Mouse (Mus musculus) hindbrain, embryonic 16.5 days (tissue): ENCODE measurements around the gene Hist1h1b. TPM values are rescaled to one million over a fixed set of nuclear protein-coding genes. Genes with fewer than 3 reads are reported as not detected.

Source experiments
- ATAC-seq: fragments of 200-750 bp; cut with Nextera tagmentation; 2 replicates; pipeline ENCODE4 v1.8.0; 2017; ENCODE audit warnings: moderate TSS enrichment, moderate library complexity
- H3K27ac ChIP-seq: fragments of 300-500 bp; sonication (generic); 2 replicates; pipeline ENCODE4 v1.5.1; 2014; ENCODE audit warnings: low read depth, mild to moderate bottlenecking, control low read depth, low read length, moderate library complexity
- H3K27me3 ChIP-seq: fragments of 300-500 bp; sonication (generic); replicated peaks from 2 replicates; pipeline ENCODE4 v1.6.1; 2014; ENCODE audit warnings: low read length; ENCODE audit not compliant: control insufficient read depth, insufficient read depth
- H3K36me3 ChIP-seq: fragments of 300-500 bp; sonication (generic); 2 replicates; pipeline ENCODE4 v1.6.1; 2014; ENCODE audit warnings: mild to moderate bottlenecking, low read length, moderate library complexity, mixed read lengths; ENCODE audit not compliant: control insufficient read depth, insufficient read depth
- H3K4me1 ChIP-seq: fragments of 300-500 bp; sonication (generic); 2 replicates; pipeline ENCODE4 v1.6.1; 2014; ENCODE audit warnings: low read depth, low read length; ENCODE audit not compliant: control insufficient read depth, insufficient read depth
- H3K4me2 ChIP-seq: fragments of 300-500 bp; sonication (generic); 2 replicates; pipeline ENCODE4 v1.6.1; 2014; ENCODE audit warnings: mild to moderate bottlenecking, low read length, control low read depth, moderate library complexity
- H3K4me3 ChIP-seq: fragments of 300-500 bp; sonication (generic); 2 replicates; pipeline ENCODE4 v1.5.1; 2014; ENCODE audit warnings: mild to moderate bottlenecking, low read length, control low read depth, moderate library complexity
- H3K9ac ChIP-seq: fragments of 300-500 bp; sonication (generic); 2 replicates; pipeline ENCODE4 v1.6.1; 2014; ENCODE audit warnings: low read depth, mild to moderate bottlenecking, control low read depth, low read length, moderate library complexity
- H3K9me3 ChIP-seq: fragments of 300-500 bp; sonication (generic); 2 replicates; pipeline ENCODE4 v1.6.1; 2014; ENCODE audit warnings: mild to moderate bottlenecking, low read length, moderate library complexity; ENCODE audit not compliant: control insufficient read depth
- WGBS: fragments of 180-500 bp; shearing (Covaris S2); extraction: QIAGEN DNeasy Blood & Tissue Kit; methylation state at CpG from one replicate; pipeline ENCODE4 v1.1.7; 2014; 5-methylcytosine and 5-hydroxymethylcytosine counted together
- microRNA-seq: library from miRNA; unstranded; fragments of <30 nt; microRNA quantifications from one replicate; pipeline ENCODE4, GENCODE M21; 2017
- polyA plus RNA-seq: library from polyadenylated mRNA; unstranded; fragments of >200 nt; fragmentation: Nextera tagmentation; extraction: Ambion mirVana; gene quantifications from 2 replicates; pipeline ENCODE4 v1.2.1, GENCODE M21; 2015

The Hist1h1b gene
- polyA plus RNA-seq, 1 experiment from 2014 or later = 2.7 TPM

- Histone ChIP-seq H3K27ac (peak overlapping the region; percentile 93), H3K27me3 (no peaks in the 10 kb centered on the region), H3K36me3 (no peaks in the 10 kb centered on the region), H3K4me3 (peak overlapping the region; percentile 51), H3K9me3 (no peaks in the 10 kb centered on the region), H3K4me1 (peaks cover 10% of the 10 kb centered on the region), H3K4me2 (peak overlapping the region; percentile 85), H3K9ac (peak overlapping the region; percentile 64)
- ATAC-seq = peak; percentile 82
- under 1% methylated on average over 21 of the region's 21 CpGs for WGBS
These were observed 46.2 kb downstream of the Hist1h1b start for GRCm38 (mm10) chr13:21734010-21734905.

- no peaks in the 10 kb centered on the region for H3K36me3 ChIP-seq
- peak overlapping the region; percentile 93 for H3K27ac ChIP-seq
- H3K4me3 ChIP-seq = no peak overlapping the region
- peak; percentile 18 for ATAC-seq
- H3K9ac ChIP-seq = peak overlapping the region; percentile 64; the same call in 1 of the 2 replicates
- H3K4me1 ChIP-seq = peaks cover 10% of the 10 kb centered on the region
- no peak overlapping the region; the same call in 1 of the 2 replicates for H3K4me2 ChIP-seq
- H3K9me3 ChIP-seq = no peaks in the 10 kb centered on the region
- no peaks in the 10 kb centered on the region for H3K27me3 ChIP-seq
- 70% methylated on average over 5 of the region's 5 CpGs for WGBS
These were observed 47.0 kb downstream of the Hist1h1b start for GRCm38 (mm10) chr13:21733466-21733865.

Small RNA genes lying within 50 kb of the gene (microRNA-seq; reads per million reads assigned to microRNA genes)
- gene Gm19658 (not detected), gene Gm44346 (not detected), gene Gm44454 (not detected)

Other genes with a start within 250 kb of the Hist1h1b start
- gene Zkscan8, start 249.5 kb downstream of the Hist1h1b start, polyA plus RNA-seq = 4.3 and 4.4 TPM in 2 replicates
- 0.11 and 0.13 TPM in 2 replicates for gene Olfr1366, start 237.8 kb downstream of the Hist1h1b start, polyA plus RNA-seq
- gene Olfr1535, start 220.7 kb downstream of the Hist1h1b start, polyA plus RNA-seq = 0.05 and 0.09 TPM in 2 replicates
- gene Olfr1364, start 198.9 kb downstream of the Hist1h1b start, polyA plus RNA-seq = not detected in 2 replicates
- not detected in 2 replicates for gene Olfr1362, start 166.6 kb downstream of the Hist1h1b start, polyA plus RNA-seq
- gene Olfr11, start 138.1 kb downstream of the Hist1h1b start, polyA plus RNA-seq = 0.05 TPM in 1 of 2 replicates, not detected in the other
- not detected in 2 replicates for gene Olfr1361, start 117.2 kb downstream of the Hist1h1b start, polyA plus RNA-seq
- gene Olfr1360, start 103.2 kb downstream of the Hist1h1b start, polyA plus RNA-seq = not detected in 2 replicates
- gene Olfr1359, start 82.5 kb downstream of the Hist1h1b start, polyA plus RNA-seq = not detected in 2 replicates
- gene Hist1h2bl, start 64.5 kb downstream of the Hist1h1b start, polyA plus RNA-seq = not detected in 2 replicates
- 5.1 and 6.5 TPM in 2 replicates for gene Hist1h2ai, start 64.2 kb downstream of the Hist1h1b start, polyA plus RNA-seq
- 0.98 TPM in 1 of 2 replicates, not detected in the other for gene Hist1h3h, start 63.0 kb downstream of the Hist1h1b start, polyA plus RNA-seq
- gene Hist1h2bm, start 58.6 kb downstream of the Hist1h1b start, polyA plus RNA-seq = 0.50 and 1.2 TPM in 2 replicates
- gene Hist1h4j, start 45.6 kb downstream of the Hist1h1b start, polyA plus RNA-seq = 0.35 and 0.55 TPM in 2 replicates
- gene Hist1h4k, start 30.1 kb downstream of the Hist1h1b start, polyA plus RNA-seq = not detected in 2 replicates
- gene Hist1h2ak, start 26.8 kb downstream of the Hist1h1b start, polyA plus RNA-seq = 3.3 and 4.8 TPM in 2 replicates
- not detected in 2 replicates for gene Hist1h2bn, start 26.5 kb downstream of the Hist1h1b start, polyA plus RNA-seq
- 19.4 and 19.7 TPM in 2 replicates for gene Hist1h3i, start 2.7 kb upstream of the Hist1h1b start, polyA plus RNA-seq
- 1.2 TPM in 1 of 2 replicates, not detected in the other for gene Hist1h2an, start 6.6 kb upstream of the Hist1h1b start, polyA plus RNA-seq
- gene Hist1h2bp, start 6.8 kb upstream of the Hist1h1b start, polyA plus RNA-seq = not detected in 2 replicates
- 4.0 and 4.4 TPM in 2 replicates for gene Hist1h2bq, start 29.6 kb upstream of the Hist1h1b start, polyA plus RNA-seq
- not detected in 2 replicates for gene Hist1h2ao, start 29.8 kb upstream of the Hist1h1b start, polyA plus RNA-seq
- not detected in 2 replicates for gene Hist1h4m, start 31.1 kb upstream of the Hist1h1b start, polyA plus RNA-seq
- gene Hist1h4n, start 51.6 kb upstream of the Hist1h1b start, polyA plus RNA-seq = 2.9 and 4.2 TPM in 2 replicates
- gene Hist1h2ap, start 52.9 kb upstream of the Hist1h1b start, polyA plus RNA-seq = 530 and 568 TPM in 2 replicates
- gene Hist1h2br, start 53.1 kb upstream of the Hist1h1b start, polyA plus RNA-seq = 3.8 and 4.2 TPM in 2 replicates
- 10.6 and 12.4 TPM in 2 replicates for gene Zfp184, start 164.5 kb upstream of the Hist1h1b start, polyA plus RNA-seq
- gene Pom121l2, start 200.6 kb upstream of the Hist1h1b start, polyA plus RNA-seq = not detected in 2 replicates
- not detected in 2 replicates for gene Prss16, start 229.1 kb upstream of the Hist1h1b start, polyA plus RNA-seq